Mouse (Mus musculus): ENCODE data around the gene Trip6.
"Not testable (repeated sequence)": the region's sequence is repeated elsewhere in the genome, so short reads cannot be mapped to it uniquely, and the experiment has no call there.

The Trip6 gene

DNA sequence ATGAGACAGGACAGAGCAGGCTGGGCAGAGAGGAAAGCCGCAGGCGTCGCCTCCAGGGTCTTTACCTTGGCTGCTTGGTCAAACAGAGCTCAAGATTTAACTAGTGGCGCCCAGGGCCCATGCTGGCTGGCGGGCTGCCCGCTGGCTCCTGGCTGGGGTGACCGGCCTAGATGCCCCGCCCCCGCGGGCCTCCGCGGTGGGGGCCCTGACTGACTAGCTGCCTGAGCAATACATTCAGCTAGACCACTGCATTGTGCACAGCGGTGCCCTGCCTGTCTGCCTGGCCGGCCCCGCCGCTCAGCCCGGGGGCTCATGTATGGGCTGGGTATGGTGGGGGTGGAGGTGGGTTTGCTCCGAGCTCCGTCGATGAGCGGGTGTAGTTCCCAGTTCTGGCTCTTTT lies 13.0 kb downstream of the Trip6 start:
- DNase-seq (ENCODE audit: low read depth, low spot score) = no peak

DNA sequence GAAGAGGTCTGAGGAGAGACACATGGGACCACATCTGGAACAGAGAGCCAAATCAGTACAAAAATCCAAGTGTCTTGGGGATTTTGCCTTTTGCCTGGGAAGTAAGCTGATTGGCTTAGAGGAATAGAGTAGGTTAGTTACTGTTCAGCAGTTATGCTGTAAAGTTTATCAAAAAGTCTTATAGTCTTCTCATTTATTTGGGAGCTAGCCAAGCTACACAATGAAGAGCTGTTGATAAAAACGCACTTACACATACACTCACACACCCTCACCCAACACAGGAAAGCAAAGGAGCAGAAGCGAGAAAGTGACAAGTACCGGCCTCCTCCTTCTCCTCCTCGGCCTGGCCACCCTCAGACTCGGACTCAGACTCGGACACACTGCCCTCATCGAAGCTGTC lies 15.0 kb downstream of the Trip6 start:
- DNase-seq (ENCODE audit: low read depth, low spot score) = no peak

DNA sequence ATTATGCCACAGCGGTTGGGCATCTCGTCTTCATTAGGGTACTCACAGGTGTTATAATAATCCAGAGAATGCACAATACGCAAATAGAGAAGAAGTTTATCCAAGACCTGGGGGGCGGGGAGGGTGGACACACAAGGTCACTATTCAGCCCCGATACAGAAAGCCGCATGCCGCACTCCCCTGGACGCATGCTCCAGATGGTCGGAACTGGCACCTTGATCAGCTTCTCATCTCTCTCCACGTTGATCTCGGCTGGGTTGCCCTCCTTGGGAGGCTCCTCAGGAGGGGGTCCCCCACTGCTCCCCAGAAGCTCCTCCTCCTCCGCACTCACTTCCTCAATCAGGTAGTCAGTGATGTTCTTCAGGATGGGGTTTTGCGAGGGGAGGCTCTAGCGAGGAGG lies 17.1 kb downstream of the Trip6 start:
- no peak for DNase-seq (ENCODE audit: low read depth, low spot score)

DNA sequence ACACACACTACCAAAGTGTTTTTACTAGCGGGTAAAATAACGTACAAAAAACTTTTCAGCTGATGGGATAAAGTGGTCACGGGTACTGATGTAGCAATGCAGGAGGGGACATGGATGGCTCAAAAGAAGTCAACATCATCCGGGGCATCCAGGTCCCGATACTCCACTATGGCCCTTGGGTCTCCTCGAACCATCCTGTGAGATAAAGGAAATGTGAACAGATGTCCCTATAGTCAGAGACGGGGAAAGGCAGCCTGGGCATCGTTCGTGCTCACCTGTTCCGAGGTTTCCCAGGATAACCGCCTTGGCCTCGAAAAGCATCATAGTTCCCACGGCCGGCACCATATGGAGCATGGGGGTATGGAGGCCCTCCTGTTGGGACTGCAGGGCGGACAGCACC lies 18.5 kb downstream of the Trip6 start:
- DNase-seq (ENCODE audit: low read depth, low spot score) = no peak

DNA sequence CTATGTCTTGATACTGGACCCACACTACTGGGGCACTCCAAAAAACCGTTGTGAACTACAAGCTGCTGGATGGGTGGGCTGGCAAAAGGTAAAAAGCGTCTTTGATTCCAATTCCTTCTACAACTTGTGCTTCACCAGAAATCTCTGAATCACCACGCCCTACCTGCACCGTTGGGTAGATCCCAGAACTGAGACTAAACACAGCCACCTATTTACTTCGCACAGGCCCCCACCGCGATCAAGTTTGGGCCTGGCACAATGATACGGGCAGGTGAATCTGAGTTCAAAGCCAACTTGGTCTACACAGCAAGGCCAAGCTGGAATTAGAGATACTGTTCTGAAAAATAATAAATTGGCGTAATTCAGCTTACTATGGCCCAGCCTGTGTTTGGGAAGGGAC lies 18.9 kb downstream of the Trip6 start:
- no peak for DNase-seq (ENCODE audit: low read depth, low spot score)

DNA sequence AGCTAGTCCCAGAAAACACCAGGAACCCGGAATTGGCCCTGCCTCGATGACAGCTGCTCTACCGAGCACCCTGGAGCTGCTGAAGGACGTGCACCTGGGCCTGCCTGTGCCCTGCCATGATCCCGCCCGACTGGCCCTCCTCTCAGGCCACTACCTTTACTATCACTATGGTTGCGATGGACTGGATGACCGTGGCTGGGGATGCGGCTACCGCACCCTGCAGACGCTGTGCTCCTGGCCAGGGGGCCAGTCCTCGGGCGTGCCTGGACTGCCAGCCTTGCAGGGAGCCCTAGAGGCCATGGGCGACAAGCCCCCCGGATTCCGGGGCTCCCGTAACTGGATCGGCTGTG lies 19.5 kb downstream of the Trip6 start:
- DNase-seq (ENCODE audit: low read depth, low spot score) = no peak

DNA sequence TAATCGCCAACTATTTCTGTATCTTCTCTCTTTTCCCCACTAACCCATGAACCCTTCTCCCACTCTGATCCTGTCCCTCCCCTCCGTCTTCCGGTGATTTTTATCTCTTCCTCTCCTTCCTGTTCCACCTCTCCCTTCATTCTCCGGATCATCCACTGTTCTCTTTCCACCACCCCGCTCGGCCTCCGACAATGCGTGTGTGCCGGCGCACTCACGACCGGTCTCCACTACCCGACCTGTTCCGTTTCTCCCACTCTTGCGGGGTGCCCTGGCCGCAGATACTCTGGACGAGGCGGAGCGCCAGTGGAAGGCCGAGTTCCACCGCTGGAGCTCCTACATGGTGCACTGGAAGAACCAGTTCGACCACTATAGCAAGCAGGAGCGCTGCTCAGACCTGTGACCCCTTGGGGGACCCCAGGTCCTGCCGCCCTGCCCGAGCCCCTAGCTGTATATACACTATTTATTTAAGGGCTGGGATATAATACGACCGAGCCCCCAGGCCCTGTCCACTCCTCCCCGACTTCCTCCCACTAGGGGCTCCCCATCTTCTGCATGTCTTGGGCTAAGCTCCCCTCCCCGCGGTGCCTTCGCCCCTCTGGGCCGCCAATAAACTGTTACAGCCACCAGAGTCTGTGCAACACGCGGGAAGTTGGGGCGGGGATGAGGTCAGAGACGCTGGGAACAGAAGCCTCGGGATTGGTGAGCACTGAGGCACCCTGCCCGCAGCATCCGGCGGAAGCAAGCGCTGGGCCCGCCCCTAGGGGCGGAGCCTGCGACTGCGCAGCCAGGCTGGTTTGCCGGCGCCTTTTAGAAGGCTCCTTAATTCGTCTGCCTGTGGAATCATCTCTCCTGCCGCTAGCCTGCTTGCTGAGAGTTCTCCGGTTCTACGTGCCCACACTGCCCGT lies 20.1 kb downstream of the Trip6 start, which contains the start of gene Ufsp1:
TSS of gene Ufsp1 (plus strand) at position 791 of the 905 bp plus-strand sequence.
- DNase-seq (ENCODE audit: low read depth, low spot score) = peak; percentile 95

DNA sequence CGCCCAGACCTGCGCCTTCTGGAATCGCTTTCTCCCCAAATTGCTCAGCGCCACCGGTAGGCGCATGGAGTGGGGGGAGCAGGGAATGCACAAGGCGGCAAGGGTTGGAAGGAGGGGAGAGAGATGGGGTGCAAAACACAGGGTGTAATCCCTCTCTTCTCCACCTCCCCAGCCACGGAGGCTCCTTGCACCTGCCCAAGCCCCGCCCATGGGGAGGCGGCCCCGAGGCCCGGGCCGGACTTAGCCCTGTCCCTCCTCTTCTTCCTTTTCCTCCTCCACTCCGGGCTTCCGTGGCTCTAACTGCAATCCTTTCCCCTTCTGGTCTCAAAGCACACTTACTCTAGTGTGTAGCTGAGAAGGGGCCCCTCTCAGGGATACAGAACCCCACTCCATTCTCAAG lies 20.9 kb downstream of the Trip6 start:
- DNase-seq (ENCODE audit: low read depth, low spot score) = peak; percentile 83

DNA sequence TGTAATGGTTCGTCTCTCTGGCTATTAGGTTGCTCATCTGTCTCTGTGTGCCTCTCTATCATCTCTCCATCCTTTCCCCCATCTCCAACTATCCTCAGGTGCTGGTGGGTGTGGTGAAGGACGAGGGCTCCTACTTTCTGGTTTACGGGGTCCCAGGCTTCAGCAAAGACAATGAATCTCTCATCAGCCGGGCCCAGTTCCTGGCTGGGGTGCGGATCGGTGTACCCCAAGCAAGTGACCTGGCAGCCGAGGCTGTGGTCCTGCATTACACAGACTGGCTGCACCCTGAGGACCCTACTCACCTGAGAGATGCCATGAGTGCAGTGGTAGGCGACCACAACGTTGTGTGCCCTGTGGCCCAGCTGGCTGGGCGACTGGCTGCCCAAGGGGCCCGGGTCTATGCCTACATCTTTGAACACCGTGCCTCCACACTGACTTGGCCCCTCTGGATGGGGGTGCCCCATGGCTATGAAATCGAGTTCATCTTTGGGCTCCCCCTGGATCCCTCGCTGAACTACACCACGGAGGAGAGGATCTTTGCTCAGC lies 22.8 kb downstream of the Trip6 start:
- no peak for DNase-seq (ENCODE audit: low read depth, low spot score)

DNA sequence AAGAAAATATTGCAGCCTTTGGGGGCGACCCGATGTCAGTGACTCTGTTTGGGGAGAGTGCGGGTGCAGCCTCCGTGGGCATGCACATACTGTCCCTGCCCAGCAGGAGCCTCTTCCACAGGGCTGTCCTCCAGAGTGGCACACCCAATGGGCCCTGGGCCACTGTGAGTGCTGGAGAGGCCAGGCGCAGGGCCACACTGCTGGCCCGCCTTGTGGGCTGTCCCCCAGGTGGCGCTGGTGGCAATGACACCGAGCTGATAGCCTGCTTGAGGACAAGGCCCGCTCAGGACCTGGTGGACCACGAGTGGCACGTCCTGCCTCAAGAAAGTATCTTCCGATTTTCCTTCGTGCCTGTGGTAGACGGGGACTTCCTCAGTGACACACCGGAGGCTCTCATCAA lies 23.5 kb downstream of the Trip6 start:
- DNase-seq (ENCODE audit: low read depth, low spot score) = peak; percentile 54

DNA sequence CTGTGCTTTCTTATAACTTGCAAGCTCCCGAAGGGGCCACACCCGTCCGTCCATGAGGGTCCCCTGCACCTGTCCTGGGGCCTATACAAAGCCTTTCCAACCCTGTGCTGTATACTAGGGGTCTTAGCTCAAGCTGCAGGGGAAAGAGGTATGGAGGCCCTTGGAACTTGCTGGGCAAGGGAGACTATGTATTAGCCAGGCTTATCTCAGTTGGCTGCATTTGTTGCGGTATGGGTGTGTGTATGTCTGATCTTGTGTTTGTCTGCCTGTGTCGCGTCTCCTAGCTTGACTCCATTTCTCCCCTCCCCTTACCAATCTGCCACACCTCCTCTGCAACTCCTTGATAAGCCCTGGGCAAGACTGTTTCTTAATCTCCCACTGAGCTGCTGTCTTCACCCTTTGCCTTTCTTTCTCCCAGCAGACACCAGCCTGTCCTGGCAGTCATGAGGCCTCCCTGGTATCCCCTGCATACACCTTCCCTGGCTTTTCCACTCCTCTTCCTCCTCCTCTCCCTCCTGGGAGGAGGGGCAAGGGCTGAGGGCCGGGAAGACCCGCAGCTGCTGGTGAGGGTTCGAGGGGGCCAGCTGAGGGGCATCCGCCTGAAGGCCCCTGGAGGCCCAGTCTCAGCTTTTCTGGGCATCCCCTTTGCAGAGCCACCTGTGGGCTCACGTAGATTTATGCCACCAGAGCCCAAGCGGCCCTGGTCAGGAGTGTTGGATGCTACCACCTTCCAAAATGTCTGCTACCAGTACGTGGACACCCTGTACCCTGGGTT lies 24.4 kb downstream of the Trip6 start:
- DNase-seq (ENCODE audit: low read depth, low spot score) = no peak

DNA sequence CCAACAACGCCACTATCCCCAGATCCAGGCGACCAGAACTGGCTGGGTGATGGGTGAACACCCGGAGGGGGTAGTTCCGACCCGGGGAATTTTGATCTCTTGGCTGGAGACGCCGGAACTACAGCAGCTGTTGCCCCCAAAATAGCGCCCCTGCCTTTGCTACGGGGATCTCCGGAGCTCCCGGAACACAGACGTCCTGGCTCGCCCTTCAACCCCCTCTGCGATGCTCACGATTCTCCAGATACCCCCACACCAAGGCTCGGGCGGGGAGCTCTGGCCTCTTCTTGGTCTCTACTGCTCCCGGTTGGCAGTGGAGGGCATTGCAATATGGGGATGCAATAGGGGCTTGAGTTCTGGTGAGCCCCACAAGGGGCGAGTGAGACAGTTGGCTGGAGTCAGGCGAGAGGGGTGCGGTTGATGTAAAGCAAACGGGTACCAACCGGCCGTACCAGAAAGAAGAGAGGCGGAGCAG lies 25.2 kb downstream of the Trip6 start:
- DNase-seq (ENCODE audit: low read depth, low spot score) = peak; percentile 35

DNA sequence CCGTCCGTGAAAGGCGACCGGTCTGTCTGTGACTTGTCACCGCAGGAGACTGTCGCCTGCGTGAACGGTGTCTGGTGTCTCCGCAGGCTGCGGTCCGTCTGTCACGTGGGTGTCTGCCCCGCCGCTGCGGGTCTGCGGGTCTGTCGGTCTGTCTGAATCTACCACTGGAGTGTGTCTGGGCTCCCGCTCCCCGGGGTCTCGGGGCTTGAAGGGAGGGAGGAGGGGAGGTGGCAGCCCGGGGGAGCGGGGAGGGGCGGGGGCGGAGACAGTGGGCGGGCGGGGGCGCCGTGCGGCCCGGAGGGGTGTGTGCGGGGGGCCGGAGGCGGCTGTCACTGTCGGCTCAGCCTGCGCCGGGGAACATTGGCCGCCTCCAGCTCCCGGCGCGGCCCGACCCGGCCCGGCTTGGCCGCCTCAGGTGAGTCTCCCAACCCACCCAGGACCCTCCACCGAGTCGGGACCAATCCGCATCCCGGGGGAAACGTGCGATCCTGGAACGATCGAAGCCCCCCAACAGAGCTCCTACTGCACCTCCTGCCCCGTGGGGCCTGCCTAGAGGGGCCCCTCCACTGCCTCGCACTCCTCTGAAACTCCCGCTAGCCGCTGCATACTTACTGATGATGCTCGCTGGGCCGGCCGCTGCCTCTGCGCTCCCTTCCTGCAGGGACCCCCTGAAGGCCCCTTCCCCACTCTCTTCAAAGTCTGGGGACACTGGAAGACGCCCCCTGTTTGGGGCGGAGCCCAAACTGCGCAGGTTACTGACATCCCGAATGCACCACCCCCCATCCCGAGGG lies 26.1 kb downstream of the Trip6 start:
- DNase-seq (ENCODE audit: low read depth, low spot score) = no peak

DNA sequence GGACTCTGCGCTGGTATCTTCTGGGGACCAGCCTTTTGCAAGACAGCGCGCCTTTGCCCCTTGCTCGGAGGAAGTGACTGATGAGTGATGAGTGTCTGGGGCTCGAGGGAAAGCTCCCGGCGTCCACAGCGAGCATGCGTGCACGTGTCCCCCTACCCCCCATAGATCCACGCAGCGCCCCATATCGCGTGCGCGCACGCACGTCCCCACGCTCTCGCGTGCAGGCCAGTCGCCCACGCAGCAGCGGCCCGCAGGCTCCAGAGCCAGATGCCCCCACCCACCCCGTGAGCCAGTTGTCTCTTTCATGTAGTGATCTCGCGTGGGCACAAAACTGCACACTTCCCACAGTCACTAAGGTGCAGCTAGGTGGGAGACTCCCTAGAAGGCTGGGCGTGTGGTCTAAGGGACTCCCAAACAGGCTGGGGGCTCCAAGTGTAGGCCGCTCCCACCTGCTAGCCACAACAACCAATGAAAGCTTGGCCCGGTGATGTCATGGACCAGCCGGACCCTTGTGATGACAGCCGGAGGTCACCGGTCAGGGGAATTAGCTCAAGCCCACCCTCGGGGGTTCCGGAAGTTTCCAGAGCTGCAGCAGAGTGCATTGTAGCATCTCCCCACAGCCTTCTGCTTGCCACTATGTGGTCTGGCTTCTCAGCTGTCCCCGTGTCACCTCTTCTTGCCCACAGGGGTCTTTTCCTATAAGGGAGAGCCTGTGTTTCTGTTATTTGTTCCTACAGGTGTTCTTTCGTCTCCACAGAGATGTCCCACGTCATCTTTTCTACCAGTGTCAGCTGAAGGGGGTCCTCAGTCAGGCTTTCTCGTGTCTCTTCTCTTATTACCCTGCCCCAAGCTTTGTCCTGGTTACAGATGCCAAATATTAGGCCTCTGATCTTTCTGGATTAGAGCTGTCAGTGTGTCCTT lies 26.9 kb downstream of the Trip6 start, which contains the start of gene Ache:
TSS of gene Ache (plus strand) at position 488 of the 921 bp plus-strand sequence.
- DNase-seq (ENCODE audit: low read depth, low spot score) = peak; percentile 21

DNA sequence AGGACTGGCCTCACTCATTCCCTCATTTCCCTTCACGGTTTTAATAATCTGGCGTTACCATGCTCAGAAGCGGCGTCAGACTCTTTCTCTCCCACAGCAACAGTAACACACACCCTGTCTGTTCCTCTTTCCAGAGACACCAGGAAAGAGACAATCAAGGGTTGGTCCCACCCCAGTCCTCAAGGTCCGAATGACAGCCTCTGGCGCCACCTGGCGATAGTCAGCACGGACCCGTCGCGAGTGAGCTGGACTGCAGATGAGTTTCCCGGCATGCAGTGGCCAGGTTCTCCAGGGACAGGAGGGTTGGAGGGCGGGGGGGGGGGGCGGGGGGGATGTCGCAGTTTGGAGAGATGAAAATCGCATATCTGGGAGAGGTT lies 27.6 kb downstream of the Trip6 start:
- DNase-seq (ENCODE audit: low read depth, low spot score) = peak; percentile 87

DNA sequence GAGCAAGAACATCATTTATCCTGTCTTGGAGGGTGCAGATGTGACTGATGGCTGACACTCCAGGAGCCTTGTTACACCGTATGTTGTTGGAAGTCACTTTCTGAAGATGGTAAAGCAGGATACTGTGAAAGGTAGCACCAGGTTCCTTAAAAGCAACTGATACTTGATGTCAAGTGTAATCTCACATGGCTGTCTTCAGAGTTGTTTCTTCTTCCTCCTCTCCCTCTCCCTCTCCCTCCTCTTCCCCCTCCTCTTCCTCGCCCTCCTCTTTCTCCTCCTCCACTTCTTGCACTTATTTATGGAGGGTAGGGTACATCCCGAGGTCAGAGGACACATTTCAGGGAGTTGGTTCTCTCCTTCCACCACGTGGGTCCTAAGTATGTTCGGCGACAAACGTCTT lies 28.2 kb downstream of the Trip6 start:
- no peak for DNase-seq (ENCODE audit: low read depth, low spot score)

DNA sequence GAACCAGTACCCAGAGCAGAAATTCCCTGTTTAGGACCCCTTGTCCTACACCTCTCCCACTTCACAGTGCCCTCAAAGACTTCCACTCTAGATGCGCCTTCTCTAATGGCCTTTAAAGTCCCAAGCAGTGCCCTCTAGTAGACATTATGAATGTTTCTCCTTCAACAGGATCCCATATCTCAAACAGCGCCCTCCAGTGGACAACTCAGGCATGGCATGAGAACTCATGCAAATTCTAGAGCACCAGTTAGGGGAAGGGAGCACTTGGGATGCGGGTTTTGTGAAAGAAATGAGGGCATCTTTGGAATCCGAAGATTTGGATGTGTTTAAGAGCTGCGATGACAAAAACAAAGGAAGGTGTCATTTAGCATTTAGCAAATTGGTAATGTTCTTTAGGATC lies 29.2 kb downstream of the Trip6 start:
- peak; percentile 70 for DNase-seq (ENCODE audit: low read depth, low spot score)

DNA sequence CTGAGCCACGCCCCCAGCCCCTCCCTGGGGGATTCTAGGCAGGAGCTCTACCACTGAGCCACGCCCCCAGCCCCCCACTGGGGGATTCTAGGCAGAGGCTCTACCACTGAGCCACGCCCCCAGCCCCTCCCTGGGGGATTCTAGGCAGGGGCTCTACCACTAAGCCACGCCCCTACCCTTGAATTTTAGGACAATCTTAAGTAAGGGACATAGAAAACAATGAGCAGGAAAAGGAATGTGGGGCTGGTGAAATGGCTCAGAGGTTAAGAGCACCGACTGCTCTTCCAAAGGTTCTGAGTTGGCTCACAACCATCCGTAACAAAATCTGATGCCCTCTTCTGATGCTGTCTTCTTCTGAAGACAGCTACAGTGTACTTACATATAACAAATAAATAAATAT lies 29.8 kb downstream of the Trip6 start:
- not testable (repeated sequence) for DNase-seq (ENCODE audit: low read depth, low spot score)

DNA sequence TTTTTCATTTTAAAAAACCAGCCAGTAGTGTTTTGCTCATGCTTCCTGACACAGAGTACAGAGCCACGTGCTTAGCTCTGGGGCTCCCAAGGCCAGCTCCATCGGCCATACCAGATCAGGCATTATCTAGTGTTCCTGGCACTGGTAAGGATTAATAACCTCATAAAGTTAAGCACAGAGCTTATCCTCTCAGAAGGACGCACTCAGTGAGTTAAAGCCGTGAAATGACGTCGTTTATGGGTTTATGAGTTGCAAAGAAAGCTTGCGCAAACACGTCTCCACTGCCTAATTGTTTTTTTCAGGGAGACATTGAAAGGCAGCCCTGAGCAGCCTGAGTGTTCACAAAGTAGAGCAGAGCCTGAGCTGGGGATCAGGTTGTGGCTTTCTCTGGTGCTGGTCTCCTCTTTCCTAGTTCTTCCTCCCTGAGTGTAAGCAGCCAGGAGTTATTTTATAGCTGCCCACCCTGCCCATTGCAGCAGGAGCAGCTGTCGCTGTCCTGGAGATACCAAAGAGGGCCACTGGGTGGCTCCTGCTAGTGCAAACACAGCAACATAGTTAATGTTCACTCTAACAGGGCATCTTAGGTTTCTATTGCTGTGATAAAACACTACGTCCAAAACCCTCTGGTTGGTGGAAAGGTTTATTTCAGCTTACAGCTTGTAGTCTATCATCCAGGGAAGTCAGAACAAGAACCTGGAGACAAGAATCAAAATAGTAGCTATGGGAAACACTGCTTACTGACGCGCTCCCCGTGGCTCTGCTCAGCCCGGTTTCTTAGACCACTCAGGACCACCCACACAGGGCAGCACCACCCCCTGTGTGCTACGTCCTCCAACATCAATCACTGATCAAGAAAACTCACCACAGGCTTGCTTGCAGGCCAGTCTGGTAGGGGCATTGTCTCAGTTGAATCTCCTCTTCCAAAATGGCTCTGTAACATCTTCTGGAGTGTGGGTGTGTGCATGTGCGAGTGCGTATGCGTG lies 36.6 kb downstream of the Trip6 start:
- no peak for DNase-seq (ENCODE audit: low read depth, low spot score)
